Mouse (Mus musculus) ZHBTc4 (cell line): Measurements from ENCODE around the gene Necab2.

Experiments used
- DNase-seq: peaks from one replicate; pipeline ENCODE4 v3.0.0-alpha.2; 2011; ENCODE audit warnings: low read depth, low spot score

Gene Necab2

DNA sequence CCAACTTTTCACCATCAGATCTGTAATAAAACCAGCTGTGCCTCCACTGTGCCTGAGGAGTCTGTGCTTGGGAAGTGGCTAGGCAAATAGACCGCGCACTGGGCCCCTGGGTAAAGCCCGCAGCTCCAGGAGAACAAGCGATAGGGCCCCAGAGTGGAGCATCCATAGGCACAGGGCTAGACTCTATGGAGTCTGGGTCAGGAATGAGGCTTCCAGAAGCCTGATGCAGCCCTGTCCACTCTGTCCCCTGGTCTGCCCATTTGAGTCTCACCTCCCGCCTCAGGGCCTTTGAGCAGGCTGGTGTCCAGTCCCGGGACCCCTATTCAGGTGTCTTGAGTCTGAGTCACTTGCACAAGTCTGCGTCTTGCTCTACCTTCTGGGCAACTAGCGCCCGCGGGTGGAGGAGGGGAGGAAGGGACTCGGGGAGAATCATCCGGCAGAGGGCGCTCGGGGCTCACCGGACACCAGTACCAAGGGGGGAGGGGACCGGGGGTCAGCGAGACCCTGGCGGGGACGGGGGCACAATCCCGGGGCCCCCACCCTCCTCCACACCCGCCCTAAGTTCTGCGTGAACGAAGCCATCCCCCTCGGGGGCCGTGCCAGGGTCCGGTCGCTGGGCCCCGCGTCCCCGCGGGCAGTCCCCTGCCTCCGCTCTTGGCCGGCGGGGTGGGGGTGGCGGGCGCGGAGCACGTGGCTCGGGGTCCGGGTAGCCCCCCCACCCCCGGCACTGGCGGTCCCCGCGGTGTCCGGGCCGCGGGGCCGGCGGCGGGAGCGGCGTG is at the start of gene Necab2:
TSS of gene Necab2 (plus strand) at position 509 of the 779 bp plus-strand sequence.
- DNase-seq, result peak; percentile 95

GRCm38 (mm10) chr8:119398558-119398957 is 48.0 kb upstream of the Necab2 start:
- no peak for DNase-seq

DNA sequence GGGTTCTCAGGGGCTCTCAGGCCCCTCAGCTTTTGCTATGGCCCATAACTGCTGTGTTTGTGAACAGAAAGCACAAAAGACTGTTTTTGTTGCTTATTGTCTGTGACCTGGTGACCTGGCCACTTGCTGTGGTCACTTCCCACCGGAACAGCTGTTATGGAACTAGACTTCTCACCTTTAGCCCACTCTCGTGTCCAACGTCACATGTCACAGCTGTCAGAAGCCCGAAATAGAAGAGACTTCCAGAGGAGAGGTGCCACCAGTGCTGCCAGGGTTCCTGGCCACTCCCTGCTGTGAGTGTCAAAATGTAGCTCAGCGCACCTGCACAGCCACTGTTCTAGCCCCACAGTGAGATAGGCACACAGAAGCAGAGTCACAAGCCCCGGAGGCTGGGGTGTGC is 47.3 kb upstream of the Necab2 start:
- DNase-seq, result no peak

GRCm38 (mm10) chr8:119400122-119400671 is 46.3 kb upstream of the Necab2 start:
- DNase-seq, result no peak

GRCm38 (mm10) chr8:119400904-119401303 is 45.6 kb upstream of the Necab2 start:
- no peak for DNase-seq

DNA sequence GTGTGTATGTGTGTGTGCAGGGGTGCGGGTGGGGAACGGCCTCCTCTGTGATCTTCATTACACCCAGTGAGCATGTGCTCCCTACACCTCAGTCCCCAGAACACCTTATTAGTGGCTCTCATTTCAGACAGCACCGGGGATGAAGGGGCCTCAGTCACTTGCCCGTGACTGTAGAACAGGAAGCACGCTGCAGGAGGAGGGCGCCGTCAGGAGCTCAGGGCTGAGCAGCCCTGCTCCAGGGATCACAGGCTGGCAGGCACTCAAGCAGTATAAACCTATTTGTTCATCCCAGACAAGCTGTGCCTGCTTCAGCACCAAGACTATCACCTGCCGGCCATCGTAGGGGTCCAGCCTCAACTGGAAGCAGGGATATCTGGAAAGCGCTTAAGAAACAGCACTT is 42.6 kb upstream of the Necab2 start:
- DNase-seq, result no peak

DNA sequence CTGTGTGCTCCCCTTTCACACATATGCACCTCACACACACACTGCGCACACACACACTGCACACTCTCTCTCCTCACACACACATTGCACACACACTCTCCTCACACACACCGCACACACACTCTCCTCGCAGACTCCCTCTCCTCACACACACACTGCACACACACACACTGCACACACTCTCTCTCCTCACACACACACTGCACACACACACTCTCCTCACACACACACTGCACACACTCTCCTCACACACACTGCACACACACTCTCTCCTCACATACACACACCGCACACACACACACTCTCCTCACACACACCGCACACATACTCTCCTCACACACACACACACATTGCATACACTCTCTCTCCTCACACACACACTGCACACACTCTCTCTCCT is 41.9 kb upstream of the Necab2 start:
- DNase-seq, result no peak

- DNase-seq, result peak; percentile 67
Measured at GRCm38 (mm10) chr8:119408311-119408710, 38.2 kb upstream of the Necab2 start.

DNA sequence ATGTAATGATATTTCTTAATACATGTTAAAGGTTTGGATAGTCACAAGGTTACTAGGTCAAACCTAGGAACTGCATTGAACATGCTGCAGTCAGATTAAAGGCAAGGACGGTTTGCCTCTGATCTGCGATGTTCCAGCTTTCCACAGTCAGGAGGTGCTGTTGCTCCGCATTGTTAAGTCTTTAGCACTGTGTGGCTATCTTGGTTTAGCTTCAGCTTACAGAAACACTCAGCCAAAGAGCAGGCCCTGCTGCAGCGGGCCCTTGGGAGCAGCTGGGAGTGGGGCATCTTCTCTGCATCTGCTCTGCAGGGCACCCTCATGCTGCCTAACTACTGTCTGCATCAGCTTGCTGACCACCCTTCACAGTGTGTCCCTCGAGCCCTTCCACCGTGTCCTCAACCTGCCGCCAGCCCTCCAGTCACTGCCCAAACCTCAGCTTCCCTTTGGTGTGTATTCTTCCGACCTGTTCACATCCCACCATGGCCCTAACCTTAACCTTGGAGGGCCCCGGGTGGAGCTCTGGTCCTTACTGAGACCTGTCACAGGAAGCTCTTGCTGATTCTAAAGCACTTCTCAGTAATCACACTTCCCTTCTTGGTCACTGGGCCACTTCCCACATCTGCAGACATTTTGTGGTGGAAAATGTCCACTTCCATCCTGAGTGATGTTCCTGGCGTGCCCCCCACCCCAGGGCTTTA is 34.3 kb upstream of the Necab2 start:
- peak; percentile 42 for DNase-seq

GRCm38 (mm10) chr8:119412735-119413498 is 33.6 kb upstream of the Necab2 start:
- DNase-seq, result peak; percentile 91

GRCm38 (mm10) chr8:119413605-119414004 is 32.9 kb upstream of the Necab2 start:
- DNase-seq, result no peak

DNA sequence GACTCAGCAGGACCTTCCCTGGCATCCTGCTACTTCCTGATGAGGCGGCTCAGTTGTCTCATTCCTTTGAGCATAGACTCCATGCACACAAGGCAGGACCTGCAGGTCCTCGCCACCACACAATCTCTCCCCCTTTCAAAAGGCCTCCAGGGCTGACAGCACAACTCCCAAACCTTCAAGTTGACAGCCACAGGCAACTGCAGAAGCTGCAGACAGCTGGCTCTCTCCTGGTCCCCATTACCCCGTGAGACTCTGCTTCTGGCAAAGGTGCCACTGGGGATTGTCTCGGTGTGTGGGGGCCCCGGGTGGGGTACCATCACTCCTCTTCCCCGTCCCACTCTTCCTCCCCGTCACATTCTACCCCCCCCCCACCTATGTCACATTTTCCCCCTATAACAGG is 26.2 kb upstream of the Necab2 start:
- no peak for DNase-seq

- DNase-seq, result no peak
Measured at GRCm38 (mm10) chr8:119421603-119422122, 24.9 kb upstream of the Necab2 start.

GRCm38 (mm10) chr8:119422123-119422711 is 24.3 kb upstream of the Necab2 start:
- no peak for DNase-seq

- peak; percentile 41 for DNase-seq
Measured at GRCm38 (mm10) chr8:119423631-119424141, 22.8 kb upstream of the Necab2 start.

DNA sequence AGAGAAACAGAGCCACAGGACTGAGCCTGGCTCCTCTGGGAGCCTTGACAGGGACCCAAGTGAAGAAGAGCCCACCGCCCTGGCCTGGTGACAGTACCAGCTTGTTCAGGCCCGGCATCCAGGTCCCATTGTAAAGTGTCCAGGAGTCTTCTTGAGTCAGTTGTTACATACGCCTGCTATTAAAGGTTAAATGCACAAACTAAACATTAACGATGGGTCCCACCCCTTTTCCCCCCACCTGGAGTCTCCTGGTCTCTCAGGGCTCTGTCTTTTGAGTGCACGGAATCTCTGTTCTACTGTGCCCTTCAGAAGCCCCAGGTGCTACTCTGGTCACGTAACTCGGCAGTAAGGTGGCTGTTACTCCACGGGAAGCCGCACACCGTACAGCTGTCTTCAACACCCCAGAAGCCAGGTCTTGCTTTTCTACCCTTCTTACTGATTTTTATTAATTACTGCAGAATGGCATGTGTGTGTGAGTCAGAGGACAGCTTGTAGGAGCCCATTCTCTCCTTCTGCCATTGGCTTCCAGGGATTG is 22.3 kb upstream of the Necab2 start:
- no peak for DNase-seq

- DNase-seq, result no peak
Measured at GRCm38 (mm10) chr8:119424740-119425139, 21.8 kb upstream of the Necab2 start.

DNA sequence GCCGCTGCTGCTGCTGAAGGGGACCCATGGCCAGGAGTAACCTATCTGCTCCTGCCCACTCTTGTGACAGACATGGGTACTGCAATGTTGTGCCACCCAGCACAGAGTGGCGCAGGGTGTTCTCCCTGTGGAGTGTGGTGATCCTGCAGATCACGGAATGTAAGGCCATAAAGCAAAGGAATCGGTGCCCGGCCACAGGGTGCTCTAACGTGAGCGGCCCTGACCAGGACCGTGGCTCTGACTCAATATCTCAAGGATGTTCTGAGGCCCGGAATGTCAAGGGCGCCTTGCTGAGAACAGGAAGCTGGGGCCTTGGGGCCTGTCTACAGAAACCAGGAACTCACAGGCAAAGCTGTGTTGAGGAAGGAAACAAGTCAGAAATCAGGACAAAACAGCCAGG is 21.0 kb upstream of the Necab2 start:
- no peak for DNase-seq

GRCm38 (mm10) chr8:119426069-119426735 is 20.3 kb upstream of the Necab2 start:
- DNase-seq, result no peak

- no peak for DNase-seq
Measured at GRCm38 (mm10) chr8:119427634-119428349, 18.7 kb upstream of the Necab2 start.
